Mouse (Mus musculus) cerebellum, postnatal 10 days (tissue): ENCODE measurements around the gene Gm8011.
"Not testable (repeated sequence)": the region's sequence is repeated elsewhere in the genome, so short reads cannot be mapped to it uniquely, and the experiment has no call there.

Experiments
- DNase-seq, 2 experiments: peaks; one replicate each; pipeline ENCODE4 v3.0.0; 2021; ENCODE audit warnings: mixed read lengths in 2 of 2

Gm8011 gene

GRCm38 (mm10) chr14:42463581-42463980 is at the start of gene Gm8011:
Gene Gm8011 (plus strand): TSS chr14:42463881.
- DNase-seq, result not testable (repeated sequence)

GRCm38 (mm10) chr14:42439573-42439972 is 24.1 kb upstream of the Gm8011 start, which contains the start of gene Gm8005:
Gene Gm8005 (minus strand): TSS chr14:42439673.
- DNase-seq, result not testable (repeated sequence)

GRCm38 (mm10) chr14:42502249-42502648 is 38.6 kb downstream of the Gm8011 start, which contains the start of gene Gm8020:
Gene Gm8020 (minus strand): TSS chr14:42502349.
- not testable (repeated sequence) for DNase-seq
